Mouse (Mus musculus) testis, postnatal 10 days (tissue): ENCODE data around the gene Nudt14.

Experiments used
- DNase-seq: peaks from one replicate; pipeline ENCODE4 v3.0.0; 2021; ENCODE audit warnings: low spot score

Gene Nudt14

DNA sequence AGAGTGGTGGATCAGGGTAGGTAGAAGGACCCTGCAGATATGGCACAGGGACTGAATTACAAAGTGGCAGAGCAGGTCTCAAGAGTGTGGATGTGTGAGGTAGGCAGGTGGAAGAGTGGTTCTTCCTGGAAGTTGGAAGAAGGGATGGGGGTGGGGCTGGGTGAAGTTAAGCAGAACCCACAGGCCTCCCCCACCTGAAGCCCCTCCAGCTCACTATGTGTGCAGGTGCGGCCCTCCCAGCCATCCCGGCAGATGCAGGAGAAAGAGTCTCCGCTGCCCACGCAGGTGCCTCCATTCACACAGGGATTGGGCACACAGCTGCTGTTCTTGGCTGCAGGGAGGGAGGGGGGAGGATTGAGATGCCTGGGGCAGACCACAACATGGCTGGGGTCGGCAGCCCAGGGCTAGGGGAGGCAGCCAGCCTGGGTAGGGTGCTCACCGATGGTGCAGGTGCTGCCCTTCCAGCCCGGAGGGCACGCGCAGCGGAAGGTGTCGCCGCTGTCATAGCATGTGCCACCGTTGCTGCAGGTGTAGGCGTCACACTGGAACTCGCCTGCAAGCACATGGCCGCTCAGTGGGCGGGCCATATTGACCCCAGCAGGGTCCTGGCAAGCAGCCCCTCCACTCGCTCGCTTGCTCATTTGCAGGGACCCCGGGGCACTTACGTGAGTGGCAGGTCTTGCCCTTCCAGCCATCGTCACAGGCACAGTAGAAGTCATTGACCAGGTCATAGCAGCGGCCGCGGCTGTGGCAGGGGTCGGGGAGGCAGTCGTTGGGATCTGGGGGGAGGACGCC lies 28.8 kb downstream of the Nudt14 start:
- DNase-seq = no peak

DNA sequence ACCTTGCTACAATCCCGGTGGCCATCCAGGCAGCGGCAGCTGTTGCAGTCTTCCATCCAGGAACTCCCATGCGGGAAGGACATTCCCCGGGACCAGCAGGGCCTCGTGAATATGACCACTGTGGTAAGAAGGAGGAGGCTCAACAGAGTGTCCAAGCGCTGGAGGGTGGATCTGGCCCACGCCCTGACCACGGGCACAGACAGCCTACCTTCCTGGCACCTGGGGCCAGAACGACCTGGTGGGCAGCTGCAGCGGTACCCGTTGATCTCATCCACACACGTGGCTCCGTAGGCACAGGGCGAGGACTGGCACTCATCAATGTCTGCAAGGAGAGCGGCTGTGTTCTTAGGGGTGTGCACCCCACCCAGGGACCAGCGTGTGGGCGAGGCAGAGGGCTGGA lies 30.2 kb downstream of the Nudt14 start:
- no peak for DNase-seq

DNA sequence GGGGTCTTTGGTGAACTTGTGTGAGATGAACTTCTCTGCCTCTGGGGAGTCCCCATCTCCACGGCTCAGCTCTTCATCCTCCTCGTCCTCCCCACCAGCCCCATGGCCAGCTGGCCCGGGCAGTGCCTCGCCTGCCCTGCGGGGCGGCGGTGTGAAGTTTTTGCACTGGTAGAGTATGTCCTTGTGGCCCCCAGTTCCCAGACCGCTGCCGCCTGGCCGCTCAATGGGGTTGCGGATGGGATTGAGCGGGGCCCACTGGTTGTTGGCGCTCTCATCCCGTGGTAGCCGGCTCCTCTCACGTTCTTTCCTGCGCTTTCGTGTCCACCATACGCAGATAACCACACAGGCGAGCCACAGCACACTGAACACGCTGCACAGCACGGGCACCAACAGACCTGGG lies 32.9 kb downstream of the Nudt14 start:
- no peak for DNase-seq

DNA sequence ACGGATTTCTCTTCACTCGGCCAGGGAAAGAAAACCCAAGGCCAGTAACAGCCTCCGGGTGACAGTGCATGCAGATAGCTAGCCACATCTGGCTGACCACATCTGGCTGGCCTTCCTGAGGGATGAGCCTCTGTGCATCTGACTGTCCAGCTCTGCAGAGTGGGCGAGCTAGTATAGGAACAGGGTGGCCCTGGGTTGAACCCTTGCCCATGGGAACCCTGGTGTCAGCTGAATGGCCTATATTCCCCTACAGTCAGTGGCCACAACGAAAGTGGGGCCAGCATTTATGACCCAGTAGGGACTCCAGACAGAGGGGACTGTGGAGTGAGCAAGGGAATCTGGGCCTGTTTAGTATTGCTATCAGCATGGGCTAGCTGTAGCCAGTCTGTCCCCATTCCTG lies 36.9 kb downstream of the Nudt14 start:
- DNase-seq = no peak

DNA sequence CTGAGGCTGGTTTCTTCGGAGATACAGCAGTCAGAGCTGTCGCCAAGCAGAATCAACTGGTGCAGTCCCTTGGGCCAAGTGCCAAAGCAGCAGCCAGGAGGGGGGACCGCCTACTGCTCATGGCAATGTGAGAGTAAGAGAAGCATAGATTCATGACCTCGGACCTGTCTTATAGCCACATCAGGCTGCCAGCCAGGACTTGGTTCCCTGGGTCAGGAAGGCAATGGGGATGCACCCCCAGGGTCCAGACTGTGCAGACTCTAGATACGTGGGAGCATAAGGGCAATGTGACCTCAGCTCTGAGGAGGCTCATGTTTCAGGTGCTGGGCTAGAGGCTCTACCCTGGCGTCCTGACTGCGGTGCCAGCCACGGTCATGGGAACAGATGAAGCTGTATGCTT lies 38.0 kb downstream of the Nudt14 start:
- no peak for DNase-seq

DNA sequence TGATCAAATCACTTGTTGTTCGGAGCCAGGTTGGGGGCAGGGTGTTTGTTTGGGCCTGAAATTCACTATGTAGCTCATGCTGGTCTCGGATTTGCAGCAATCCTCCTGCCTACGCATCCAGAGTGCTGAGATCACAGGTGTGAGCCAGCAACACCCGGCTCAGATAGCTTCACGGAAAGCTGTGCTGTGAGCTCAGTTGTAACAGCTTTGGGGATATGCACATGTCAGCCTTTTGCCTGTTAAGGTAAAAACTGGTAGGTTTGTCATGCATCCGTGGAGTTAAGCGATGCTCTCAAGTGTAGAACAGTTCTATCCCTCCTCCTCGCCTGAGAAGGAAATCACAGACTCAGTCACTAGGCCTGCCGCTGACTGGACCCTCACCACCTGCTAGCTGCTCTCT lies 41.3 kb downstream of the Nudt14 start:
- DNase-seq = no peak

DNA sequence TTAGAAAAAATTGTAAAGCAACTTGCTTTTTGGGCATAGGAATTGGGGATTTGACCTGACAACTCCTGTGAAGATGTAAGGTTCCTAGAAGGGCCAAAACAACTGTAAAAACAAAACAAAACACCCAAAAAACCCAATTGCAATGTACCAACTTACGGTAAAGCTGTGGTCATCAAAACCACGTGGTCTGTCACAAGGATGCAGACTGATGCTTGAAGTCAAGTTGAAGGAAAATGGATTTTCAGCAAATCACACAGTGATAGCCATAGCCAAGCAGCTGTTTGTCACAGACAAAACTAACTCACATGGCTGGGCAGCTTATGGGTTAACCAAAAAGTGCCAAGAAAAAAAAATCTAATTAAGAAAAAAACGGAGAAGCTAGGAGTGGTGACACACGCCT lies 43.0 kb downstream of the Nudt14 start:
- no peak for DNase-seq

DNA sequence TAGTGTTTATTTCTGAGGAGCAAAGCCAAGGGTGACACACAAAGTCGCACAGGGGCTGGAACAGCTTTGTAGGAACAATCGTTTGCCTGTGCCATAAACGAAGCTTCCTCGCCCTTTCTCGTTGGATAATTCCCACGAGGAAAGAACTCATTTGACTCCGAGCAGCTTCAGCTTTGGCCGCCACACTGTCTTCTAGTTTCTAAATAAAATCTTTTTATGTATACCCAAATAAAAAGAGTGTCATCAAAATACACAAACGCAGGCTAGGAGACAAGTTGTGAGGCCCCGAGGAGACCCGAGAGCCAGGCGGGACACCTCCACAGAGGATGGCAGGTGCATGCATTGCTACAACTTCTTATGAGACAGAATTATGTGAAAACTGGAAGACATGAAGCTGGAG lies 43.6 kb downstream of the Nudt14 start:
- DNase-seq = no peak

DNA sequence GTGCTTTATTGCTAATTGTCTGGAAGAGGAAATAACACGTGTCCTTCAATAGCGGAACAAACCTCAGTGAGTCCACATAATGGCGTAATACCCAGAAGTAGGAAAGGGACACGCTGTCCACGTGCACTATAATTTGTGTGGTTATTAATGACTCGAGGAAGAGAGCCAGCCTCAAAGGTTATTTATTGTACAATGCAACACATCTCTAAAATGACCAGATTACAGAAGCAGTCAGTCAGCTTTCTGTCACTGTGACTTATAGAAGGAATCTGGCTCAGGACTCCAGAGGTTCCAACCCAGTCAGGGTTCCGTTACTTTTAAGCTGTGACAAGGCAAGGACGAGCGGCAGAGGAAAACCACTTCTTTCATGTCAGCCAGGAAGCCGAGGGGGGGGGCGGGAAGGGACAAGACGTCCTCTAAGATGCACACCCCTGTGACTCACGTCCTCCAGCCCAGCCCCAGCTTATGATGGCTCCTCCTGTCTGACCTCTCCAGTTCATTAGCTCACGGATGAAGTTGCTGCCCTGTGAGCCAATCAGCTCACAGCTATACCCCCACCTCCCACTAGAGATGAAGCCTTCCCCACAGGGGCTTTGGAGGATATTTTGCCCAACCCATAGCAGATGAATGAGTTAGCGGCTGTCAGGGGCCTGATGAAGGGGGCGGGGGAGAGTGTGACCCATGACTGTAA lies 44.3 kb downstream of the Nudt14 start:
- DNase-seq = no peak

DNA sequence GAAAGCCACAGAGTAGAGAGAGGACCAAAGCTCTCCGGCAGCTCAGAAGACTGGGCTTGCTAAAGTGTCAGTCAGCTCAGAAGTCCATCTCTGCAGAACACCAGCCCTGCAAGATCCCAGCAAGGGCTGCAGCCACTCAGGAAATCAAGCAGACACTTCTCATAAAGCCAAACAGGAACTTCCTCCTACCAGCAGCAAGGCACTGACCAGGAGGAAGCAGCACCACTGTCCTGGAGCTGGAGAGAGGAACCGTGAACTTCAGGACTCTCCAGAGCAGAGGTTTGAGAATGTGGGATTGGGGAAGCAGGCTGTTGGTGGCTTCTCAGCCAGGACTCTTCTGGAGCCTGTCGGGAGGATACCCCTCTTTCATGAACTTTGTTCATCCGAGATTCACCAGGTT lies 47.0 kb downstream of the Nudt14 start:
- no peak for DNase-seq

DNA sequence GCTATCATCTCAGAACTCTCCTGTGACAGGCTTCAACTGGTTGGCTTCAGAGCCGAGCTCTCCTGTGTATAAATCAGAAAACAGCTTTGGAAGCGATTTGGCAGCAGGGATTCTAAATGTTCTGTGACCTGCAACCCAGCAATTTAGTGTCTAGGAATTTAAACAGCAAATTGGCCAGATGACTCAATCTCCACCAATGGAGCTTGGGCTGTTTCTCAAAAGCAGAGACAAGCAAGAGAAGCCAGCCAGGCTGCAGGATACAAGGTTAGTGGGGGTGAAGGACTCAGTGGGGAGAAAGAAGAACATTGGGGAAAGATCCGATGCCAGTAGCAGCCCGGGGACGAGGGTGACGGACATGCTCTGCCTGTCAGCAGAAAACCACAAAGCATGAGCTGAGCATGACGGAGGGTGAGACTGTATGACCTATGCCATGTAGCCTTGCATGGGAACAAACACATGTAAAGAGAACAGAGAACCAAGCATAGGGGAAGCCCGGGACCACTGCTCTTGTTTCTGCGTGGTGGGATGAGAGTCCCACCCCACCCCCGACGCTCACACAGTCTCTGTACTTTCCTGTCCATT lies 47.5 kb downstream of the Nudt14 start:
- no peak for DNase-seq

DNA sequence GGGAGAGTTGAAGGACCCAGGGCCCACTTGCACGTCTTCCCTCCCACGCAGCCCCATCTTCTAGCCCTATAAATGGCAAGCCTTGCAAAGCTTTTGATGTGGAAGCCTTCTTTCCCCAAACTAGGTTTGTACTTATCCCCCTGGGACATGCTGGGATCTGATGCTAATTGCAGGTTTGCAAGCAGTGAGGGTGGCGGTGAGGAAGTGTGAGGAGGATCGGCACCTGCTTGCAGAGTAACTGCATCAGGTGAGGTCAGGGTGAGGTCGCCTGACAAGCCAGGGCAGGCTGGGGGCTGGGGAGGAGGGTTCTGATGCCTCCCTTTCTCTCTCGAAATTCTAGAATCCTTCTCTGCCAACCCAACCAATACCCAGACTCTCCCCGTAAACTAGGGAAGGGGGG lies 56.5 kb downstream of the Nudt14 start:
- no peak for DNase-seq
